Mouse (Mus musculus) left cerebral cortex, postnatal 25 days (tissue): ENCODE data around the gene Prss48. TPM values are rescaled to one million over a fixed set of nuclear protein-coding genes. Genes with fewer than 3 reads are reported as not detected.

Experiments
- DNase-seq, 2 experiments: peaks; one replicate each; pipeline ENCODE4 v3.0.0; 2022; ENCODE audit warnings: low spot score in 2 of 2, mixed read lengths in 1 of 2
- intact Hi-C: fragments of 180-260 bp; cut with DNase I; formaldehyde crosslinking; loops from one replicate; pipeline ENCODE4 v1.15.1; 2025
- total RNA-seq, 2 experiments: library from RNA; stranded (reverse); gene quantifications; 2 replicates each; pipeline ENCODE4 v1.2.3; 2021

Prss48 gene
- total RNA-seq, 2 experiments from 2014 or later = not detected

GRCm38 (mm10) chr3:85955704-85956103 lies 46.6 kb downstream of the Prss48 start:
- DNase-seq = no peak
- intact Hi-C loops = no loop called here

GRCm38 (mm10) chr3:85955269-85955668 lies 47.0 kb downstream of the Prss48 start:
- intact Hi-C loops = no loop called here
- no peak for DNase-seq

GRCm38 (mm10) chr3:85952696-85953283 lies 49.5 kb downstream of the Prss48 start:
- intact Hi-C loops = no loop called here
- no peak for DNase-seq

- intact Hi-C loops = no loop called here
- DNase-seq = no peak
These were observed 51.4 kb downstream of the Prss48 start for GRCm38 (mm10) chr3:85950914-85951313.

Other genes with a start within 250 kb of the Prss48 start
- 1 to 10 TPM; 3.6 to 5.2 TPM for gene Fam160a1, start 185.2 kb downstream of the Prss48 start, total RNA-seq
- gene Glt28d2, start 115.0 kb downstream of the Prss48 start, total RNA-seq = under 1 TPM; 0.34 to 0.62 TPM
- 1 to 10 TPM in 1 of 2 experiments, under 1 TPM in 1; 0.69 to 2.2 TPM for gene Gm37240, start 115.0 kb downstream of the Prss48 start, total RNA-seq
- 10 to 100 TPM; 17.8 to 22.3 TPM for gene Sh3d19, start 31.4 kb downstream of the Prss48 start, total RNA-seq
- 100 to 1,000 TPM; 337 to 339 TPM for gene Rps3a1, start 140.2 kb upstream of the Prss48 start, total RNA-seq
- 10 to 100 TPM; 24.7 to 30.6 TPM for gene Lrba, start 222.2 kb upstream of the Prss48 start, total RNA-seq